Mouse (Mus musculus): Measurements from ENCODE around the gene Rnf225.

The Rnf225 gene

GRCm38 (mm10) chr7:12980291-12980690, 53.1 kb downstream of the Rnf225 start:
- ATAC-seq (ENCODE audit: low TSS enrichment): no peak
